Mouse (Mus musculus) C2C12 (cell line): ENCODE results near the gene Efcab12.

Experiments
- CEBPB ChIP-seq: IDR thresholded peaks from one replicate; pipeline ENCODE4 v1.6.1; 2011; ENCODE audit warnings: low read depth, mild to moderate bottlenecking, control low read depth, moderate library complexity
- CTCF ChIP-seq: IDR thresholded peaks from one replicate; pipeline ENCODE4 v1.5.1; 2011; ENCODE audit not compliant: control insufficient read depth, insufficient read depth, insufficient read length
- MYOG ChIP-seq: IDR thresholded peaks from one replicate; pipeline ENCODE4 v1.6.1; 2011; ENCODE audit not compliant: control insufficient read depth, insufficient read length; ENCODE audit errors: extremely low read depth
- USF1 ChIP-seq: IDR thresholded peaks from one replicate; pipeline ENCODE4 v1.6.1; 2011; ENCODE audit warnings: low read depth, mild to moderate bottlenecking, control low read depth, moderate library complexity

DNA sequence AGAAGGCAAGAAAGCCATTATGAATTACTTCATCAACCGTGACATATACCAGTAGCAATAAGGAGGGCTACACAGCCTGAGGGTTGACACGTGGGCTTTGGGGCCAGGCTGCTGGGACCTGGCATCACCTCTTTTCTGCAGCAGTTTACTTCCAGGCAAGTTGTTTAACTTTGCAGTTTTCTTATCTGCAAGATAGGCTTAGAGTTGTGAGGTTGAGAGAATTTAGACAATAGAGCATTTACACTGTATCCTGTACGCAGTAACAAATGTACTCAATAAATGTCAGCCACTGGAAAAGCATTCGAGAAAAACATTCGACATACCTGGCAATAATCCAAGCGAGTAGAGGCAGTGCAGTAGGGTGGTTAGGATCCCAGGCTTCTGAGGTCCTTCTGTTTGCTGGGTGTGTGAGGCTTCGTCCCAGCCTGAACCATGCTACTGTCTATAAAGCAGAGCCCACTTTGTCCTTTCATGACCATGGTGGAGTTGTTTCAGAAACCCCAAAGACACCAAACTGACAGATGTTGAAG is 21.9 kb upstream of the Efcab12 start:
- TF ChIP-seq CTCF, result no peak
- TF ChIP-seq USF1, result no peak
- no peak for TF ChIP-seq CEBPB
- TF ChIP-seq MYOG, result no peak
